Comparison of ENCODE assay signal across 13 mouse cellular contexts in genomic region chr6:29146641-29147040, GRCm38 (mm10). TPM values are rescaled to one million over a fixed set of nuclear protein-coding genes. Genes with fewer than 3 reads are reported as not detected.
DNase-seq lines count a peak whose midpoint lies in the region; ATAC-seq and TF ChIP-seq lines count a peak whose summit lies in the region.
"Had no signal": no experiment of that assay in that cellular context is flagged by ENCODE, and none has a peak within 500 bp of the region (broad histone marks: within the 10 kb centered on the region; RNA-seq: fewer than 3 reads in every experiment).

No protein-coding gene starts in this region.

- 18% methylated on average over 7 of the region's 7 CpGs for WGBS in heart, adult 2 months
- WGBS in heart, embryonic 16.5 days = 34% methylated on average over 7 of the region's 7 CpGs
- WGBS in stomach, postnatal 0 days = 64% methylated on average over 7 of the region's 7 CpGs

- TF ChIP-seq CTCF in layer of hippocampus, adult 2 months (conservative IDR thresholded peaks at IDR 0.05) = no peak
- no peak for TF ChIP-seq CTCF in heart, adult 2 months (IDR thresholded peaks at IDR 0.05)
- TF ChIP-seq CTCF in stomach, postnatal 0 days (IDR thresholded peaks at IDR 0.05; ENCODE audit: low read depth) = no peak

- H3K4me3 ChIP-seq in layer of hippocampus, adult 2 months = no peak overlapping the region
- no peak overlapping the region for H3K4me3 ChIP-seq in heart, adult 2 months
- no peak overlapping the region for H3K4me3 ChIP-seq in heart, embryonic 16.5 days (ENCODE audit: low read length)
- no peak overlapping the region for H3K4me3 ChIP-seq in stomach, postnatal 0 days (ENCODE audit: low read depth, low read length)
- H3K4me3 ChIP-seq: erythroblast, embryonic 14.5 days; limb, embryonic 13.5 days; midbrain, embryonic 12.5 days had no signal

- no peak for DNase-seq in layer of hippocampus, adult 2 months (ENCODE audit: low spot score in 2 of 2)
- no peak for DNase-seq in layer of hippocampus, postnatal 25 days (ENCODE audit: extremely low spot score in 1 of 2, low spot score in 1 of 2)
- peak; percentile 47 to 48 for DNase-seq in heart, adult 2 months
- DNase-seq in stomach, postnatal 0 days (ENCODE audit: low spot score) = peak; percentile 25
- no peak for DNase-seq in cerebellum, postnatal 14 days
- no peak for DNase-seq in retina, embryonic 14.5 days (ENCODE audit: low spot score)
- DNase-seq: cerebellum, adult 11 months; embryo, embryonic 11 days had no signal

- intact Hi-C loops in heart, adult 2 months (cut with DNase I) = no loop called here

- H3K79me2 ChIP-seq in heart, adult 2 months (replicated peaks; ENCODE audit: control insufficient read depth, insufficient read depth, low read length) = no peaks in the 10 kb centered on the region

- peak; percentile 65 for ATAC-seq in heart, embryonic 16.5 days (replicated peaks; ENCODE audit: extremely low read depth, insufficient read depth, low FRiP score)
- no peak for ATAC-seq in stomach, postnatal 0 days (ENCODE audit: low FRiP score, low TSS enrichment)

- H3K4me1 ChIP-seq in heart, adult 2 months (ENCODE audit: control insufficient read depth, insufficient read depth, low read length) = peaks cover 8% of the 10 kb centered on the region
- peaks cover 20% of the 10 kb centered on the region for H3K4me1 ChIP-seq in heart, embryonic 16.5 days (ENCODE audit: control insufficient read depth, insufficient read depth, low read length)
- no peaks in the 10 kb centered on the region for H3K4me1 ChIP-seq in stomach, postnatal 0 days (replicated peaks; ENCODE audit: control insufficient read depth, insufficient read depth)
- H3K4me1 ChIP-seq: limb, embryonic 13.5 days; midbrain, embryonic 12.5 days had no signal

- peaks cover 3% of the 10 kb centered on the region for H3K36me3 ChIP-seq in heart, adult 2 months (ENCODE audit: control insufficient read depth, insufficient read depth, low read length)
- 0 out of 2 replicates have a peak, but pooled peaks cover 3% of the 10 kb centered on the region for H3K36me3 ChIP-seq in heart, embryonic 16.5 days (ENCODE audit: control insufficient read depth, insufficient read depth)
- peaks cover 3% of the 10 kb centered on the region for H3K36me3 ChIP-seq in stomach, postnatal 0 days (ENCODE audit: control insufficient read depth, insufficient read depth, low read length)

- no peak overlapping the region for H3K9ac ChIP-seq in heart, adult 2 months (ENCODE audit: low read depth, low read length)
- no peak overlapping the region for H3K9ac ChIP-seq in heart, embryonic 16.5 days (ENCODE audit: low read length)
- no peak overlapping the region for H3K9ac ChIP-seq in stomach, postnatal 0 days (ENCODE audit: low read length)
- H3K9ac ChIP-seq: limb, embryonic 13.5 days; midbrain, embryonic 12.5 days had no signal

- TF ChIP-seq POLR2A in heart, adult 2 months (IDR thresholded peaks at IDR 0.05; ENCODE audit: insufficient read depth, low read depth, low read length) = no peak

- no peaks in the 10 kb centered on the region for H3K9me3 ChIP-seq in heart, embryonic 16.5 days (replicated peaks; ENCODE audit: control insufficient read depth, low read length)
- H3K9me3 ChIP-seq in stomach, postnatal 0 days (ENCODE audit: control insufficient read depth, low read length) = no peaks in the 10 kb centered on the region
- H3K9me3 ChIP-seq: limb, embryonic 13.5 days; midbrain, embryonic 12.5 days had no signal

- 0 out of 2 replicates have a peak, but pooled peaks have one; percentile 10 for TF ChIP-seq EP300 in heart, adult 2 months (IDR thresholded peaks at IDR 0.05; ENCODE audit: insufficient read depth, low read depth, low read length)
- no peak for TF ChIP-seq EP300 in stomach, postnatal 0 days (optimal IDR thresholded peaks at IDR 0.05)

- peak overlapping the region; percentile 70; the same call in 1 of the 2 replicates for H3K27ac ChIP-seq in layer of hippocampus, adult 2 months
- H3K27ac ChIP-seq in heart, adult 2 months = no peak overlapping the region; the same call in 1 of the 2 replicates
- H3K27ac ChIP-seq in heart, embryonic 16.5 days (ENCODE audit: low read length) = peak overlapping the region; percentile 68
- H3K27ac ChIP-seq in stomach, postnatal 0 days (replicated peaks) = no peak overlapping the region
- H3K27ac ChIP-seq: limb, embryonic 13.5 days; midbrain, embryonic 12.5 days had no signal

- H3K4me2 ChIP-seq in heart, embryonic 16.5 days (ENCODE audit: low read depth, low read length) = 0 out of 2 replicates have a peak overlapping the region, but pooled peaks have one; percentile 15
- H3K4me2 ChIP-seq in stomach, postnatal 0 days (replicated peaks; ENCODE audit: low read depth) = no peak overlapping the region
- H3K4me2 ChIP-seq: limb, embryonic 13.5 days; midbrain, embryonic 12.5 days had no signal

- H3K27me3 ChIP-seq in heart, adult 2 months (ENCODE audit: control insufficient read depth, insufficient read depth, low read length) = no peaks in the 10 kb centered on the region
- no peaks in the 10 kb centered on the region for H3K27me3 ChIP-seq in heart, embryonic 16.5 days (ENCODE audit: control insufficient read depth, insufficient read depth, low read length)
- no peaks in the 10 kb centered on the region for H3K27me3 ChIP-seq in stomach, postnatal 0 days (ENCODE audit: control insufficient read depth, insufficient read depth, low read length)
- H3K27me3 ChIP-seq: CH12.LX; limb, embryonic 13.5 days; midbrain, embryonic 12.5 days had no signal

RNA-seq across cellular contexts. Expression of gene Rbm28, which starts 18.2 kb away (rescaled TPM):
- 10 to 100 TPM; 43.6 to 51.0 TPM for total RNA-seq in layer of hippocampus, adult 2 months (2021)
- total RNA-seq in layer of hippocampus, postnatal 25 days (2021) = 10 to 100 TPM; 35.6 to 49.6 TPM
- total RNA-seq in heart, adult 2 months (2021) = 10 to 100 TPM; 18.4 to 18.8 TPM
- 4.6 and 13.2 TPM in 2 replicates for polyA plus RNA-seq in heart, adult 2 months (2012; rRNA removed)
- polyA plus RNA-seq in heart, embryonic 16.5 days (2015; fragmentation: Nextera tagmentation; extraction: Ambion mirVana) = 23.5 and 26.1 TPM in 2 replicates
- 10.8 and 11.8 TPM in 2 replicates for polyA plus RNA-seq in stomach, postnatal 0 days (2015; fragmentation: Nextera tagmentation; extraction: Ambion mirVana)

RNA-seq across cellular contexts. Expression of gene Prrt4, which starts 32.7 kb away (rescaled TPM):
- total RNA-seq in layer of hippocampus, adult 2 months (2021) = 1 to 10 TPM; 2.6 to 2.7 TPM
- 1 to 10 TPM; 3.2 to 3.6 TPM for total RNA-seq in layer of hippocampus, postnatal 25 days (2021)
- 1 to 10 TPM; 2.2 TPM for total RNA-seq in heart, adult 2 months (2021)
- polyA plus RNA-seq in heart, adult 2 months (2012; rRNA removed) = 2.0 and 2.2 TPM in 2 replicates
- polyA plus RNA-seq in heart, embryonic 16.5 days (2015; fragmentation: Nextera tagmentation; extraction: Ambion mirVana) = 1.1 and 1.2 TPM in 2 replicates
- 0.30 and 0.33 TPM in 2 replicates for polyA plus RNA-seq in stomach, postnatal 0 days (2015; fragmentation: Nextera tagmentation; extraction: Ambion mirVana)
- total RNA-seq: CH12.LX had no signal

Comparison
In these comparisons a context has a peak if more than half of its experiments do, and no peak if none do; other contexts are left out.
1. H3K27ac ChIP-seq: peak in layer of hippocampus, adult 2 months (single experiment) and heart, embryonic 16.5 days (single experiment); none in heart, adult 2 months (single experiment) and stomach, postnatal 0 days (single experiment).
2. DNase-seq: peak in heart, adult 2 months (2 of 2) and stomach, postnatal 0 days (single experiment); none in layer of hippocampus, adult 2 months (0 of 2), layer of hippocampus, postnatal 25 days (0 of 2), cerebellum, postnatal 14 days (0 of 2) and retina, embryonic 14.5 days (single experiment).